Mouse (Mus musculus): Measurements from ENCODE around the gene Ints5.
"Not testable (repeated sequence)": the region's sequence is repeated elsewhere in the genome, so short reads cannot be mapped to it uniquely, and the experiment has no call there.

Ints5 gene

DNA sequence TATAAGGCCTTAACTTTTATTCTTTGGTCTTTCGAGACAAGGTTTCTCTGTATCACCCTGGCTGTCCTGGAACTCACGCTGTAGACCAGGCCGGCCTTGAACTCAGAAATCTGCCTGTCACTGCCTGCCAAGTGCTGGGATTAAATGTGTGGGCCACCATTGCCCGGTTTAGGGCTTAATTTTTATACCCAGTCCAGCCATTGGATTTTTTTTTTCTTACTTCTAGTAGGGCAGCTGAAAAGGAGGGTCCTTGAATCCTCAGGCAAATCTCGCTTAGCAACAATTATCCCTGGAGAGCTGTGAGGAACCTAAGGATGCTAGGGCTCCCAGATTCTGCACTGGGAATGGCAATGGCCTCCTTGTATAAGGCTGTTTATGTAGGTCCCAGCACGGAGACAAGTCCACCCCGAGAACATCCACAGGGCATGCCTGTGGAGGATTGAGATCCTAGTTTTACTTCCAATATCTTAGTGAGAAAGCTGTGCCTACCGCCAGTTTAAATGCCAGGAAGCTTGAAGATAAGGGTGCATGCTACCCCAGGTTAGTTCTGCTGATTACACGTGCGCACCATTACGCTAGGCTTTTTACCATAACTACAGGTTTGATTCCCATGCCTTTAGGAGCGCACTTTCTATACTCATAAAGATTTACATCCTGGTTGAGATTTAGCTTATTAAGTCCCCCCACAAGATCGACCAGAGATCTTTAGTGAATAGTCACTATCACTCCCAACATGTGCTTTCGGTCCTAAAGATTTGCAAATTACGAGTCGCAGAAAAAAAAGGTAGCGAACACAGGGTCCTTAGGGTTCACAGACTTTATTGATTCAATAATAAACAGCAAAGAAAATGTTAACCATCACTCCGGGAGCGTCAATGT is 5.0 kb upstream of the Ints5 start:
- no peak for DNase-seq

DNA sequence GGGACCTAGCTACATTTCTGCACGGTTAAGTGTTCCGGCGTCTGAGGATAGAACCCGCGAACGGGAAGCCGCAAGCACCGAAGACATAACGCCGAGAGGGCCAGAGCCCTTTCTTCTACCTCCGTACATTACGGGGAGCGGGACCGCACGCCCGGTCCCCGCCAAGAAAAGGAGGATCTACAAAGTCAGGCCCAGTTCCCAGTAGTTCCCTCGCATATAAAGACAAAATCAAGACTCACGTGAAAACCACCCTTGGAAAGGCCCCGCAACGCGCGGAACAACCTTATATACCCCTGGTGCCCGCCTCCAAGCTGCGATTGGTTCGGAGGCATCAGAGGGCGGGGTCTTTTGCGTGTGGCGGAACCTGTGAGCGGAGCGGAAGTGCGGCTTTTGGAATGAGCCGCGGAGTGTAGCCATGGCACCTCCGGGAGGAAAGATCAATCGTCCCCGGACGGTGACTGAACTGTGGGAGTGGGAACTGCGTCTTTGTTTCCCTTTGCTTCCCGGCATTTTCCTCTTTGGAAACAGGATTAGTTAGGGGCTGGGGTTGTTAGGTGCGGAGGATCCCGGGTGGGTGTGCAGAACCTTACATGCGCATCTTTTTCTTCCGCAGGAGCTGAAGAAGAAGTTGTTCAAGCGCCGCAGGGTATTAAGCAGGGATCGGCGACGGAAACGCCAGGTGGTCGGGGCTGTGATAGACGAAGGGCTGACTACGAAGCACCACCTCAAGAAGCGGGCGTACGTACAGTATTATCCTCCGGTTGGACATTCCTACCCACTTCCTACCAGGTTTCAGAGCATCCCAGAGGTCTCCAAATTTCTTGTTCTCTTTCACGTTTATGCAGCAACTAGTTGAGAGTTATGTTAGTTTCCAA is 4.1 kb upstream of the Ints5 start, which contains the start of the genes 1810009A15Rik and Gm49416:
1810009A15Rik (plus strand) TSS at position 343 of the 875 bp plus-strand sequence.
Gm49416 (plus strand) TSS at position 416 of the 875 bp plus-strand sequence.
- peak; percentile 94 for DNase-seq

DNA sequence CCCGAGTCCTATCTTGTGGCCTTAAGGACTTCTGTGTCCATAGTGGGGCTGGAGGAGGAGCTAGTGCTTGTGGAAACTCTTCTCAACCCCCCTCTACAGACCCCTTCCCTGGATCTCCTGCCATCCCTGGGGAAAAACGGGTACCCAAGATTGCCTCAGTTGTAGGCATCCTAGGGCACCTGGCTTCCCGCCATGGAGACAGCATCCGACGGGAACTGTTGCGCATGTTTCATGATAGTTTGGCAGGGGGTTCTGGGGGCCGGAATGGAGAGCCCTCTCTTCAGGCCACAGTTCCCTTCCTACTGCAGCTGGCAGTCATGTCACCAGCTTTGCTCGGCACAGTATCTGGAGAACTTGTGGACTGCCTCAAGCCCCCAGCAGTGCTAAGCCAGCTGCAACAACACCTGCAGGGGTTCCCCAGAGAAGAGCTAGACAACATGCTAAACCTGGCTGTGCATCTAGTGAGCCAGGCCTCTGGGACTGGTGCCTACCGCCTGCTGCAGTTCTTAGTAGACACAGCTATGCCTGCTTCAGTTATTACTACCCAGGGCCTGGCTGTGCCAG is 2.7 kb downstream of the Ints5 start:
- DNase-seq = peak; percentile 61

- DNase-seq = not testable (repeated sequence)
Observed at GRCm38 (mm10) chr19:8896231-8896630, 3.4 kb downstream of the Ints5 start.

DNA sequence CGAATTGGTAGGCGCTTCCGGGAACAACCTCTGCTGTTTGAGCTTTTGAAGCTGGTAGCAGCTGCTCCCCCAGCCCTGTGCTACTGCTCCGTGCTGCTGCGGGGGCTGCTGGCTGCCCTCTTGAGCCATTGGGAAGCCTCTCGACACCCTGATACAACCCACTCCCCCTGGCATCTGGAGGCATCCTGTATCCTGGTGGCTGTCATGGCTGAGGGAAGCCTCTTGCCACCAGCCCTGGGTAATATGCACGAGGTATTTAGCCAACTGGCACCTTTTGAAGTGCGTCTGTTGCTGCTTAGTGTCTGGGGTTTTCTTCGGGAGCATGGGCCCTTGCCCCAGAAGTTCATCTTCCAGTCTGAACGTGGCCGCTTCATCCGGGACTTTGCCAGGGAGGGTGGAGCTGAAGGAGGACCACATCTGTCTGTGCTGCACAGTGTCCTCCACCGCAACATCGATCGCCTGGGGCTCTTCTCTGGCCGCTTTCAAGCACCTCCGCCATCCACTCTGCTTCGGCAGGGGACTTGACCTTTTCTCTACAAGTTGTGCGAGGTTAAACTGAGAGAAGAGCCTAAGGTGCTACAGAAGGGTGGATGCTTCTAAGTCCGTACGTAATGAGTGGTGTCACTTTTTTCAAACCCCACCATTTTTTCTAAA is 4.5 kb downstream of the Ints5 start:
- peak; percentile 71 for DNase-seq

DNA sequence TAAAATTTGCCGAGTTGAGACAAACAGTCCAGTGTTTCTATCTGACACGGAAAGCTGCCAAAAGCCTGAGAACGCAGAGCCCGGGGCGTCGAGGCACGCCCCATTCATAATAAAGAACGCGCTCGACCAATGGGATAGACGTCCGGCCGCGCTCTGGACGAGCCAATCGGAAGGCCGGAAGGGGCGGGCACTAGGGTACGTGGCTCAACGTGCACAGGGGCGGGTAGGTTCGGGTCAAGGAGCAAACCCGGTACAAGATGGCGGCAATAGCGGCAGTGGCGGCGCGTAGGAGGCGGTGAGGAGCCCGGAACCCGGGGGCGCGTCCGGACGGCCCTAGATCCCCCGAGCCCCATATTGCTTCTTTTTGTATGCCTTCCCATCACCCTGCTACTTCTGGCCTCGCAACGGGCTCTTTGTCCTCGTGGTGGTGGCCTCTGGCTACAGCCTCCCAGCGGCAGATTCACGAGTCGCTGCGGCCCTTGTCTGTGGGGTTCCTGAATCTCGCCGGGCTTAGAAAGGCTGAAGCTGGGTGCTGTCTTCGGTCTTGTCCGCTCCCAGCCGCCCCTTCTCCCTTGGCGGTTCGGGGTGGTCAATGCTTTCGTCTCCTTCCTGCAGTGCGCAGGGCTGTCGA is 5.2 kb downstream of the Ints5 start, which contains the start of gene Ganab:
Ganab (plus strand) TSS at position 207 of the 631 bp plus-strand sequence.
- peak; percentile 96 for DNase-seq

DNA sequence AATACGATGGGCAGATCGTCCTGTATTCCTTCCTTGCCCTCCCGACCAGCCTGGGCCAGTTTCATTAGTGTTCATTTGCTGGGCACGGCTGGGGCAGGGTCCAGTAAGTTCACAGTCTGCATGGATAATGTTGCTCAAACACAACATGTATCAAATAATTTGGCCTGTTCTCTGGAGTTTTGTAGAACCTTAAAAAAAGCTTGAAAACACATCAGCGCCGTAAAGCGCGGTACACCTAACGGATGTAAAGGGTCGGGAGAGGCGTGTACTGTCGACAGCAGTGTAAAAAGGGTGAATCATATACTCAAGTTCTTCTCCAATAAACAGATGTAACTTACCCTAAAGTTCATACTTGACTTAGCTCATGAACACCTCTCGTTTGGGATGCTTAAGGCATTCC is 5.8 kb downstream of the Ints5 start:
- DNase-seq = no peak

DNA sequence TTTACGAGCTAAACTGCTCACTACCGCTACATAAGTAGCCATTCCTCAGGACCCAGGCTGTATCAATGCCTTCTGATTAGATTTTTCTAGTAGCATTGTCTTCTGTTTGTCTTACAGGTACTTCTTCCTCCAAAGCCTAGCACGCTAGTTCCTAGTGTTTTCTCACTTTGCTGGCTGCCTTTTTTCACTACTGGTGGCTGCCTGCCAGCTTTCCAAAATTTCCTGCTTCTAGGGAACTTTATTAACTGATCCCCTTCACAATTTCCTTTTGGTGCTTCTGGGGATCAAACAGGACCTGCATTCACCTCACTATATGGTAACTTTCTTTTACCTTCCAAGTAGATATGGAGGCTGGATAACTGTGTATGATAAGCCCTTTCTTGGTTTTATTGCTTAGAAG is 6.3 kb downstream of the Ints5 start:
- no peak for DNase-seq

DNA sequence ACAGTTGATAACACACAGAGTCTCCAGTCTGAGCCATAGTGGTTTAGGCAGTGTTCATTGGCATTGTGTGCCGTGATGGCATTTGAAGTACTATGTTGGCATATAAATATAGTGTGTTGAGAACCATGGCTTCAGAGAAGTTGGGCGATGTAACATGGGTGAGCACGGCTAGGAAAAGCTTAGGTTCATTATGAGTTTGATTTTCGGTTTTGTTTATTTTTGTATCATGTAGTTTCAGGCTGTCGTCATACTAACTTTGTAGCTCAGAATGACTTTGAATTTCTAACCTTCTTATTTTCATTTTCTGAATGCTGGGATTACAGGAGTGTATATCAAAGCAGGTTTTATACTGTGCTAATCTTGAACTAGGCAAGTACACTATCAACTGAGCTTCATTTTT is 10.6 kb downstream of the Ints5 start:
- no peak for DNase-seq

- DNase-seq = no peak
Observed at GRCm38 (mm10) chr19:8908531-8908930, 15.7 kb downstream of the Ints5 start.

- no peak for DNase-seq
Observed at GRCm38 (mm10) chr19:8911810-8912209, 19.0 kb downstream of the Ints5 start.

DNA sequence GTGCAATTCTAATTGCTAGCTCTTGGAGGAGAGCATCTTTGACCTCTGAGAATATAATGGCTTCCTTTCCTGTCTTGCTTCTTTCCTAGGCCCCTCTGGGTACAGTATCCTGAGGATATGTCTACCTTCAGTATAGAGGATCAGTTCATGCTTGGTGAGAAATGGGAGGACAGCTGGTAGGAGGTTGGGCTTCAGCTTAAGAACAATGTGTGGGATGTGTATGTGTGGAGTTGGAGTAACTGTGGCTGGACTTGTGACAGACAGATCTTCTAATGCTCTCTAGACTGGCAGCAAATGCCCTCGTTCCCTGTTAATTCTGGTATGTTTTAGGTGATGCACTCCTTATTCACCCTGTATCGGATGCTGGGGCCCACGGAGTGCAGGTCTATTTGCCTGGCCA is 21.4 kb downstream of the Ints5 start:
- DNase-seq = no peak

GRCm38 (mm10) chr19:8919000-8919399 is 26.2 kb downstream of the Ints5 start:
- no peak for DNase-seq

DNA sequence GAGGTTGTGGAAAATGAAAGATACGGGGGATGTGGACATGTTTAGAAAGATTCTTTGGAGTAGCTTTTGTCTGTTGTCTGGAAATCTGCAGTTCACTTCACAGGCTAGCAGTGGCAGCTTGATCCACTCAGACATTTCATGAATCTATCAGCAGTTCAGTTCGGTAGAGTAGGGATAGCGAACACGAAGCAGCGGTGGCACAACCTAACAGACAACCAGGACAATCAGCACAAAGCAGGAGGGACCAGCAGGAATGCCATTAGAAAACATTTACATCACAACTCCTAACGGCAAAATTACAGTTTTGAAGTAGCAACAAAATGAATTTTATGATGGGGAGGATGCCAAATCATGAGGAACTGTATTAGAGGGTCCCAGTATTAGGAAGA is 26.9 kb downstream of the Ints5 start:
- no peak for DNase-seq

GRCm38 (mm10) chr19:8920073-8920736 is 27.4 kb downstream of the Ints5 start, which contains the start of gene B3gat3:
B3gat3 (plus strand) TSS chr19:8920374.
- peak; percentile 97 for DNase-seq

DNA sequence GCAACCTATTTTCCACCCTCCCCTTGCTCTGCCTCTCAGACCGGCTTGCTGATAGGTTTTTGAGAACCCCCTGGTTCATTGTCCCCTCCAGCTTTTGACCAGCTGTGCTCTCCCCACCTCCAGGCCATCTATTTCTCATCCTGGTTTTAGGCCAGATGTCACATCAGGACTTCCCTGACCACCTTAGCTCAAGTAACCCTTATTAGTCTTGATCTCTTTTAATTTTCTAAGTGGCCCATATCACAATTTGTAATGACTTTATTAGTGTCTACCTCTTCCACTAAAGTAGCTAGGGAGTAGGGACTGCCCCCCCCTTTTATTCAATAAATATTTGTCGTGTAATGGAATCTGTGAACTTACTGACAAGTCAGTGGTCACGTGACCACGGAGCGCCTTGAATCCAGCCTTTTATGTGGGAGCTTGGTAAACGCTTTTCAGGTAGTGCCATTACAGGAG is 28.1 kb downstream of the Ints5 start:
- DNase-seq = no peak

DNA sequence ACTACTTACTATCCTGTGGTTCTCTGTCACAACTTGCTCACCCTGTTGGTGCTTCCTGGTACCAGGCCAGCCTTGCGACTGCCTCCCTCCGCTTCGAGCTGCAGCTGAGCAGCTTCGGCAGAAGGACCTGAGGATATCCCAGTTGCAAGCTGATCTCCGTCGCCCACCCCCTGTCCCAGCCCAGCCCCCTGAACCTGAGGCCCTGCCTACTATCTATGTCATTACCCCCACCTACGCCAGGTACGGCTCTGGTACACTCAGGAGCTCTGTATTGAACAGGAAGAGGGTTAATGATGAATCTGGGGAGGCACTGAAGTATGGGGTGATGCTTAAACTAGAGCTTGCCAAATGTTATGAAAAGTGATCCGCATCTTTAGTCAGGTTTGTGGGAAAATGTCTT is 28.9 kb downstream of the Ints5 start:
- DNase-seq = peak; percentile 47

- DNase-seq = peak; percentile 51
Observed at GRCm38 (mm10) chr19:8926766-8927165, 34.0 kb downstream of the Ints5 start.

GRCm38 (mm10) chr19:8927891-8928525 is 35.2 kb downstream of the Ints5 start:
- no peak for DNase-seq

- DNase-seq = peak; percentile 87
Observed at GRCm38 (mm10) chr19:8928689-8929223, 36.0 kb downstream of the Ints5 start.

Measured in cerebellum, adult 9-11 months (tissue).